Comparison of ENCODE assay signal across 8 mouse cellular contexts in the genomic region with DNA sequence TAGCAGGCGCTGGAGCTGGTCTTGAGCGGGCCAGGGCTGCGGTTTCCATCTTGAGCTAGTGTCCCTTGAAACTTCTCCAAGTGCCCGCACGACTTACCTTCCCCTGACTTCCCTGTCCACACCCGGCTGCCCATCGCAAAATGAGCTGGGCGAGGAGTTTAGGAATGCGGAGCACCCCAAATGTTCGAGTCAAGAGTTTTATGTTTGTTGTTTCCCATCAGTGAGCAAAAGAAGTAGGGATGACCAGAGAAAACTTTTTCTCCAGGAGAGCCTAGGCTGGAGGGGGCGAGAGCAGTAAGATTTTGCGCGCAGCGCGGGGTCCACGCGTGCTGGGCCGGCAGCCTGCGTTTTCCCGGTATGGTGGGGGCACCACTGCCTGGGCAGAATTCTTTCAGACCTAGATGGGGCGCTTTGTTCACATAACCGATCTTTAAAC. TPM values are rescaled to one million over a fixed set of nuclear protein-coding genes. Genes with fewer than 3 reads are reported as not detected.
DNase-seq lines count a peak whose midpoint lies in the region; ATAC-seq lines count a peak whose summit lies in the region.

No protein-coding gene starts in this region.

- peak overlapping the region; percentile 68 for H3K9ac ChIP-seq in embryonic facial prominence, embryonic 15.5 days
- peak overlapping the region; percentile 84 for H3K9ac ChIP-seq in heart, embryonic 16.5 days (ENCODE audit: low read length)

- H3K4me1 ChIP-seq in embryonic facial prominence, embryonic 15.5 days = peaks cover 11% of the 10 kb centered on the region
- H3K4me1 ChIP-seq in heart, embryonic 16.5 days (ENCODE audit: control insufficient read depth, insufficient read depth, low read length) = peaks cover 11% of the 10 kb centered on the region

- H3K27ac ChIP-seq in embryonic facial prominence, embryonic 15.5 days (replicated peaks) = peak overlapping the region; percentile 100
- peak overlapping the region; percentile 100 for H3K27ac ChIP-seq in heart, embryonic 16.5 days (ENCODE audit: low read length)

- peak; percentile 77 for DNase-seq in adrenal gland, adult 2 months
- peak; percentile 80 for DNase-seq in kidney, postnatal 10 days
- DNase-seq in lung, postnatal 36 days = peak; percentile 67
- DNase-seq in spleen, postnatal 4 days (ENCODE audit: low spot score in 2 of 2) = peak; percentile 52 to 82
- DNase-seq in frontal cortex, adult 2 months (ENCODE audit: extremely low spot score in 1 of 2, low spot score in 1 of 2) = no peak
- DNase-seq in embryo, embryonic 11 days = no peak

- no peaks in the 10 kb centered on the region for H3K27me3 ChIP-seq in embryonic facial prominence, embryonic 15.5 days
- H3K27me3 ChIP-seq in heart, embryonic 16.5 days (ENCODE audit: control insufficient read depth, insufficient read depth, low read length) = no peaks in the 10 kb centered on the region

- WGBS in embryonic facial prominence, embryonic 15.5 days = 1% methylated on average over 22 of the region's 22 CpGs
- WGBS in heart, embryonic 16.5 days = under 1% methylated on average over 22 of the region's 22 CpGs

- H3K36me3 ChIP-seq in embryonic facial prominence, embryonic 15.5 days = no peaks in the 10 kb centered on the region
- H3K36me3 ChIP-seq in heart, embryonic 16.5 days (ENCODE audit: control insufficient read depth, insufficient read depth) = peaks cover 3% of the 10 kb centered on the region; the same call in 1 of the 2 replicates

- peak overlapping the region; percentile 79 for H3K4me2 ChIP-seq in embryonic facial prominence, embryonic 15.5 days (replicated peaks)
- peak overlapping the region; percentile 85 for H3K4me2 ChIP-seq in heart, embryonic 16.5 days (ENCODE audit: low read depth, low read length)

- ATAC-seq in embryonic facial prominence, embryonic 15.5 days (ENCODE audit: insufficient number of reproducible peaks, low FRiP score, low TSS enrichment, low read depth) = no peak
- no peak for ATAC-seq in heart, embryonic 16.5 days (replicated peaks; ENCODE audit: extremely low read depth, insufficient read depth, low FRiP score)

- H3K9me3 ChIP-seq in embryonic facial prominence, embryonic 15.5 days (replicated peaks) = no peaks in the 10 kb centered on the region
- H3K9me3 ChIP-seq in heart, embryonic 16.5 days (replicated peaks; ENCODE audit: control insufficient read depth, low read length) = no peaks in the 10 kb centered on the region

- peak overlapping the region; percentile 84 for H3K4me3 ChIP-seq in embryonic facial prominence, embryonic 15.5 days (replicated peaks)
- peak overlapping the region; percentile 70 for H3K4me3 ChIP-seq in heart, embryonic 16.5 days (ENCODE audit: low read length)

RNA-seq across cellular contexts. Expression of a gene that starts 0.8 kb away (rescaled TPM):
- total RNA-seq in adrenal gland, adult 2 months (2021) = 100 to 1,000 TPM; 191 to 215 TPM
- 458 and 470 TPM in 2 replicates for polyA plus RNA-seq in adrenal gland, adult 2 months (2012; rRNA removed)
- polyA plus RNA-seq in embryonic facial prominence, embryonic 15.5 days (2015; fragmentation: Nextera tagmentation; extraction: Ambion mirVana) = 153 and 178 TPM in 2 replicates
- 85.5 and 90.1 TPM in 2 replicates for polyA plus RNA-seq in heart, embryonic 16.5 days (2015; fragmentation: Nextera tagmentation; extraction: Ambion mirVana)
- polyA plus RNA-seq in frontal cortex, adult 2 months (2012; rRNA removed) = 22.0 and 24.3 TPM in 2 replicates

Comparison
In these comparisons a context has a peak if more than half of its experiments do, and no peak if none do; other contexts are left out.
1. DNase-seq: peak in adrenal gland, adult 2 months (single experiment), kidney, postnatal 10 days (single experiment), lung, postnatal 36 days (single experiment) and spleen, postnatal 4 days (2 of 2); none in frontal cortex, adult 2 months (0 of 2) and embryo, embryonic 11 days (single experiment).